Mouse (Mus musculus): ENCODE measurements around the gene Xbp1. TPM values are rescaled to one million over a fixed set of nuclear protein-coding genes. Genes with fewer than 3 reads are reported as not detected.

The Xbp1 gene
- polyA plus RNA-seq, 1 experiment from 2014 or later, result 95.2 TPM

GRCm38 (mm10) chr11:5493869-5494268 is 26.6 kb upstream of the Xbp1 start:
- WGBS, result 71% methylated on average over 2 of the region's 2 CpGs

GRCm38 (mm10) chr11:5495286-5495832 is 25.1 kb upstream of the Xbp1 start:
- H3K27ac ChIP-seq, result no peak overlapping the region
- WGBS, result 49% methylated on average over 12 of the region's 12 CpGs

More at GRCm38 (mm10) chr11:5493869-5494268, 26.6 kb upstream of the Xbp1 start:
- no peaks in the 10 kb centered on the region for H3K27me3 ChIP-seq
- no peak for ATAC-seq
- H3K27ac ChIP-seq, result no peak overlapping the region
- no peaks in the 10 kb centered on the region for H3K36me3 ChIP-seq (ENCODE audit: poor library complexity, severe bottlenecking)
- no peaks in the 10 kb centered on the region for H3K9me3 ChIP-seq (replicated peaks)
- no peak overlapping the region for H3K9ac ChIP-seq
- H3K4me3 ChIP-seq, result no peak overlapping the region
- no peak overlapping the region for H3K4me2 ChIP-seq
- H3K4me1 ChIP-seq, result no peaks in the 10 kb centered on the region

GRCm38 (mm10) chr11:5495906-5496305 is 24.6 kb upstream of the Xbp1 start:
- 85% methylated on average over 5 of the region's 5 CpGs for WGBS
- no peak for ATAC-seq

More at GRCm38 (mm10) chr11:5495286-5495832, 25.1 kb upstream of the Xbp1 start:
- no peak for ATAC-seq
- Histone ChIP-seq H3K9me3 (replicated peaks) (no peaks in the 10 kb centered on the region), H3K4me1 (no peaks in the 10 kb centered on the region), H3K27me3 (no peaks in the 10 kb centered on the region), H3K36me3 (ENCODE audit: poor library complexity, severe bottlenecking) (no peaks in the 10 kb centered on the region), H3K4me3 (no peak overlapping the region), H3K4me2 (no peak overlapping the region), H3K9ac (no peak overlapping the region)

DNA sequence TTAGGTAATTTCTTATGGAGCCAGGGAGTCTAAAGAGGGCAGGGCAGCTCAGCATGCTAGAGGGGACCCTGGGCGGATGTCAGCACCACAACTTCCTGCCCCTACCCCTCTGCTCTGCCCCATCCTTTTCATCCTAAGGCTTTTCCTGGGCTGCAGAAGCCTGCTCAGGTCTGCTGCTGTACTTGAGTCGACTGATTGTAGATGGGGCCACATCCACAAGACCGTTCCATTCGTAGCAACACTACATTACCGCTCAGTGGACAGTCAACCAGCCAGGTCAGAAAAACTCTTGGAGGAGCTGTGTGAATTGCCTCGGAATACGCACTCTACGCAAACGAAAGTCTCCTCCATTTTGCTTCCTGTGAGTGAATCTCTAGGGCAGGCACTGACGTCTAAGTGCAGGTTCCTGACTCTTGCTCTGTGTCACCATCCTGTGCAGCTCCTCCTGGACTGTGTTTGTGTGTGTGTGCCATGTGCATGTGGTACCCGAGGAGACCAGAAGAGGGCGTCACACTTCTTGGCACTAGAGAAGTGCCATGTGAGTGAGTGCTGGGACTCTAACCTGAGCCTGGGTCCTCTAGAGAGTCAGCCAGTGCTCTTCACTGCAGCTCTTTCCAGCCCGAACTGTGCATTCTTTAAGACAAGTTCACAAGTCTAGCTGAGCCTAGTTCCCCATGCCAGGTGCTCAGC is 23.8 kb upstream of the Xbp1 start:
- H3K36me3 ChIP-seq (ENCODE audit: poor library complexity, severe bottlenecking), result no peaks in the 10 kb centered on the region
- no peaks in the 10 kb centered on the region for H3K9me3 ChIP-seq (replicated peaks)
- no peak overlapping the region for H3K4me2 ChIP-seq
- H3K27ac ChIP-seq, result no peak overlapping the region
- no peaks in the 10 kb centered on the region for H3K4me1 ChIP-seq
- H3K4me3 ChIP-seq, result no peak overlapping the region
- no peaks in the 10 kb centered on the region for H3K27me3 ChIP-seq
- no peak overlapping the region for H3K9ac ChIP-seq
- 94% methylated on average over 13 of the region's 13 CpGs for WGBS
- no peak for ATAC-seq

More at GRCm38 (mm10) chr11:5495906-5496305, 24.6 kb upstream of the Xbp1 start:
- Histone ChIP-seq H3K9me3 (replicated peaks) (no peaks in the 10 kb centered on the region), H3K9ac (no peak overlapping the region), H3K4me2 (no peak overlapping the region), H3K36me3 (ENCODE audit: poor library complexity, severe bottlenecking) (no peaks in the 10 kb centered on the region), H3K27ac (no peak overlapping the region), H3K27me3 (no peaks in the 10 kb centered on the region), H3K4me1 (no peaks in the 10 kb centered on the region), H3K4me3 (no peak overlapping the region)

DNA sequence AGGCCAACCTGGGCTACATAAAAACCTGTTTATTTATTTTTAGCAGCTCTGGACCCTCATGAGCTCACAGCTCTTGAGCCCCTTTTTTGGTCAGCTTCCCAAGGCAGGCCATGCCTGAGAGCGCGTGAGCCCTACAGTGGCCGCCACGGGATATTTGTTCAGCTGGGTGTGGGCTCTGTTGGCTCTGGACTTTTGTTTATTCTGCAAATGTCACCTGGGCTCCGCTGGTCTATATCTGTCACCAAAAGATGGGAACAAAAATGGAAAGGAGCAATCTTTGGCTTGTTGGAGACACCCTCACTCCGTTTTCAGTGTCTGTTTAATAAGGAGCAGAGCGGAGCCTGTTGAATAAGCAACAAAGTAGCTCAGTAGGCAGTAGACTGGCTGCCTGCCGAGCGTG is 22.0 kb upstream of the Xbp1 start:
- Histone ChIP-seq H3K27me3 (no peaks in the 10 kb centered on the region), H3K4me1 (no peaks in the 10 kb centered on the region), H3K36me3 (ENCODE audit: poor library complexity, severe bottlenecking) (no peaks in the 10 kb centered on the region), H3K9me3 (replicated peaks) (no peaks in the 10 kb centered on the region), H3K4me2 (no peak overlapping the region), H3K27ac (no peak overlapping the region), H3K4me3 (no peak overlapping the region), H3K9ac (no peak overlapping the region)
- ATAC-seq, result no peak
- WGBS, result 81% methylated on average over 9 of the region's 9 CpGs

DNA sequence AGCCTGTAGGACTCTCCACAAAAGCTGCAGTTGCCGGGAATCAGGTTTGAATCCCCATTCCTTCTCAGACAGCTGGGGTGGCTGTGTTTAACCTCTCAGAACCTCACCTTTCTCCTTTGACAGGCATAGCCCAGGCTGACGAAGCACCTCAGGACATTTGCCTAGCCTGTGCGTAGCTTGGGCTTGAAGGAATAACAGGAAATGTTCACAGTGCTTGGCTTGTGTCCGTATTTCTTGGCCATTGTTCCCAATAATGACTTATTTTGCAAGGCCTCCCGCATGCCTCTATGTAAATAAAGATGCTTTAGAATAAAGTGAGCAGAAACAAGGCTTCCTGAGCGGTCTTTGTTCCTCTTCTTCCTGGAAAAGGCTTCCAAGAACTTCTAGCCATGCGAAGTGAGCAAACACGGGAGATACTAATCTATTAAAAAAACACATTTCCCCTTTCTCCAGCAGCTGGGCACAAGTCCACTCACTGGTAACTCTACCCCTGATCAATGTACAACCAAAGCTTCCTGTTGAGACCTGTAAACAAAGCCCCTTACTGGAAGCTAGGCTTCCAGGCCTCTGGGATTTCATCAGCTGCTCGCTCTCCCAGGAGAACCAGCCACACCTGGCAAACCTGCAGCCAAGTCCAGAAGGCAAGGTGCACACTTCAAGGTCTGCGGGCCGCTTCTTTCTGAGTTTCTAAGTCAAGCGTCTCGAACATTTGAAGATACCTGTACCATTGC is 21.4 kb upstream of the Xbp1 start:
- Histone ChIP-seq H3K27me3 (no peaks in the 10 kb centered on the region), H3K4me1 (no peaks in the 10 kb centered on the region), H3K9me3 (replicated peaks) (no peaks in the 10 kb centered on the region), H3K27ac (no peak overlapping the region), H3K36me3 (ENCODE audit: poor library complexity, severe bottlenecking) (no peaks in the 10 kb centered on the region), H3K9ac (no peak overlapping the region), H3K4me2 (no peak overlapping the region), H3K4me3 (no peak overlapping the region)
- no peak for ATAC-seq
- WGBS, result 85% methylated on average over 13 of the region's 13 CpGs

DNA sequence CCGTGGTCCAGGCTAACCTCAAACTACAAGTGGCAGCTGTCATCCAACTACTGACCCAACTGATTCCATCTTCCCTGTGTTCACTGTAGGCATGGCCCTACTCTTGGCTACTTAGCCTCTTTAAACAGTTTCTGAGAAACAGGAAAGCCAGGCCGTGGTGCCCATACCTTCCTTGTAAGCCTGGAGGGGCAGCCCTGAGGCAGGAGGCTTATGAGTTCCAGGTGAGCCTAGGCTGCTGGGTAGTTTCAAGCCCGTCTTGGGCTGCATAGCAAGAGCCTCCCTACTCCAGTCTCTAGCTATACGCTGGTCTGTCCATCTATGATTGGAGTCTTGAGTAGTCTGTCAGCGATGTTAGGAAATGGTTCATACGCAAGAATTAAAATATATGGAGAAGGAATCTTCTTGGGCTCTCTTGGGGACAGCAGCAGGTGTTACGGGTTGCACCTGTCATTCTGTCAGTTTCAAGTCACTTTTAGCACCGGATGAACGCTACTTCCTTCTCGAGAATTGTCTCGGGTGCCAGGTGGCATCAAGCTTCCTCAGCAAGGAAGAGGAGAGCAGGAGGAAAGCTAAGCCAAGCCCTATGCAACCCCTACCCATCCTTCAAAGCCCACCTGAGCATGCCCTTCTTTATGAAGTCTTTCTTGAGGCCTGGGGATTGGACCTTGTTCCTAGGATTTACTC is 20.4 kb upstream of the Xbp1 start:
- Histone ChIP-seq H3K4me3 (no peak overlapping the region), H3K9ac (no peak overlapping the region), H3K36me3 (ENCODE audit: poor library complexity, severe bottlenecking) (no peaks in the 10 kb centered on the region), H3K4me1 (no peaks in the 10 kb centered on the region), H3K4me2 (no peak overlapping the region), H3K27me3 (no peaks in the 10 kb centered on the region), H3K9me3 (replicated peaks) (no peaks in the 10 kb centered on the region), H3K27ac (no peak overlapping the region)
- ATAC-seq, result no peak
- whole genome bisulfite sequencing, result 89% methylated on average over 11 of the region's 11 CpGs

DNA sequence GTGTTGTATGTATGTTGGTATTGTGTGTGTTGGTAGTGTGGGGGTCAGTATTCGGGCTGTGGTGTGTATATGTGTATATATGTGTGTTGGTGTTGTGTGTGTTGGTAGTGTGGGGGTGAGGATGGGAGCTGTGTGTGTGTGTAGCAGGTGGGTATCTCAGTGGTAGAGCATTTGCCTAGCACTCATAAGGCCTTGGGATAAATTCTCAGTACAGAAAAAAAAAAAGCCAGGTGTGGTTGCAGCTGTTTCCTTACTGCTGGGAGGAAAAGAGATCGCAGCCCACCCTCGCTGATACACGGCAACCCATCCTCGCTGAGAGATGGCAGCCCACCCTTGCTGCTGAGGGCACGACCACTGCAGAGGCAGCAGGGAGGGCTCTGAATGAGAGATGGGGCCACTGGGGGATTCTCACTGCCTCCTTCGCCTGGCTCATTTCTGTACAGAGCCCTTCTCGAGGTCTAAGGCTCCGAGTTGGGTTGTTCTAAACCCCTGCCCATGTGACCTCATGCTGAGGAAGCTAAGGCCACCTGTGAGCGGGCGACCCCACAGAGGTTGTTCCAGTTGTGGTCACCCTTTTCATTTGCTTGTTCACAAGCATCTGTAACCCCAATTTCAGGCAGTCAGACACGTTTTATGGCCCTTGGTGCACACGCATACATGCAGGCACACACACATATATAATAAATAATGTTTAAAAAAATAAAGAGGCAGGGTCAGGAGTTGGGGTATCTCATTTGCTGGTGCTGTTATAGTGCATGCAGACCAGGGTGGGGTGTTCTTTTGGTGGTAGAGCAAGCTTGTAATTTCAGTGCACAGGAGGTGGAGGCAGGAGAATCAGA is 19.3 kb upstream of the Xbp1 start:
- H3K9me3 ChIP-seq (replicated peaks), result no peaks in the 10 kb centered on the region
- H3K4me2 ChIP-seq, result no peak overlapping the region
- no peak for ATAC-seq
- H3K4me3 ChIP-seq, result no peak overlapping the region
- H3K27ac ChIP-seq, result no peak overlapping the region
- no peaks in the 10 kb centered on the region for H3K36me3 ChIP-seq (ENCODE audit: poor library complexity, severe bottlenecking)
- H3K27me3 ChIP-seq, result no peaks in the 10 kb centered on the region
- no peak overlapping the region for H3K9ac ChIP-seq
- 80% methylated on average over 13 of the region's 13 CpGs for WGBS
- H3K4me1 ChIP-seq, result no peaks in the 10 kb centered on the region

GRCm38 (mm10) chr11:5502351-5503051 is 18.0 kb upstream of the Xbp1 start:
- Histone ChIP-seq H3K4me3 (no peak overlapping the region), H3K9me3 (replicated peaks) (no peaks in the 10 kb centered on the region), H3K36me3 (ENCODE audit: poor library complexity, severe bottlenecking) (no peaks in the 10 kb centered on the region), H3K27ac (no peak overlapping the region), H3K9ac (no peak overlapping the region), H3K4me1 (no peaks in the 10 kb centered on the region), H3K27me3 (no peaks in the 10 kb centered on the region), H3K4me2 (no peak overlapping the region)
- ATAC-seq, result no peak
- 90% methylated on average over 10 of the region's 10 CpGs for WGBS

- ATAC-seq, result no peak
- H3K4me2 ChIP-seq, result no peak overlapping the region
- no peak overlapping the region for H3K9ac ChIP-seq
- 40% methylated on average over 18 of the region's 18 CpGs for WGBS
- no peaks in the 10 kb centered on the region for H3K36me3 ChIP-seq (ENCODE audit: poor library complexity, severe bottlenecking)
- H3K27ac ChIP-seq, result no peak overlapping the region
- H3K9me3 ChIP-seq (replicated peaks), result no peaks in the 10 kb centered on the region
- no peak overlapping the region for H3K4me3 ChIP-seq
- no peaks in the 10 kb centered on the region for H3K4me1 ChIP-seq
- no peaks in the 10 kb centered on the region for H3K27me3 ChIP-seq
Observed at GRCm38 (mm10) chr11:5505856-5506575, 14.4 kb upstream of the Xbp1 start.
